Mouse (Mus musculus) MEL (cell line): Measurements from ENCODE around the gene Grip1. TPM values are rescaled to one million over a fixed set of nuclear protein-coding genes. Genes with fewer than 3 reads are reported as not detected.

ENCODE experiments used
- DNase-seq: peaks from one replicate; pipeline ENCODE4 v3.0.0; 2011; ENCODE audit warnings: low read depth, low spot score
- H3K27ac ChIP-seq: 2 replicates; pipeline ENCODE4 v1.5.1; 2012; ENCODE audit warnings: low read depth, mild to moderate bottlenecking, control low read depth, low read length, moderate library complexity; ENCODE audit not compliant: control insufficient read depth
- H3K27me3 ChIP-seq, 2 experiments: fragments of 150-350 bp in 1 of 2; sonication (generic) in 1 of 2; 2 replicates each; pipeline ENCODE4 v1.6.1; 2012; ENCODE audit warnings: low read length in 2 of 2, mild to moderate bottlenecking in 2 of 2, improper control_type of control experiment in 1 of 2, moderate library complexity in 1 of 2; ENCODE audit not compliant: insufficient read depth in 2 of 2, control insufficient read depth in 1 of 2
- H3K36me3 ChIP-seq, 2 experiments: 2 replicates each; pipeline ENCODE4 v1.6.1; 2012 to 2014; ENCODE audit warnings: low read length in 2 of 2, improper control_type of control experiment in 1 of 2, inconsistent platforms in 1 of 2, mild to moderate bottlenecking in 1 of 2; ENCODE audit not compliant: insufficient read depth in 2 of 2, control insufficient read depth in 1 of 2
- H3K4me1 ChIP-seq, 2 experiments: fragments of 150-350 bp in 1 of 2; sonication (generic) in 1 of 2; 2 replicates each; pipeline ENCODE4 v1.6.1; 2012; ENCODE audit warnings: low read length in 2 of 2, improper control_type of control experiment in 1 of 2, mild to moderate bottlenecking in 1 of 2; ENCODE audit not compliant: insufficient read depth in 2 of 2, control insufficient read depth in 1 of 2
- H3K4me3 ChIP-seq, 2 experiments: fragments of 150-350 bp in 1 of 2; sonication (generic) in 1 of 2; 2 replicates each; pipeline ENCODE4 v1.5.1; 2012; ENCODE audit warnings: low read depth in 2 of 2, low read length in 2 of 2, mild to moderate bottlenecking in 2 of 2, moderate library complexity in 2 of 2, control low read depth in 1 of 2, improper control_type of control experiment in 1 of 2; ENCODE audit not compliant: control insufficient read depth in 1 of 2, insufficient read depth in 1 of 2
- H3K79me2 ChIP-seq: 2 replicates; pipeline ENCODE4 v1.6.1; 2012; ENCODE audit warnings: mild to moderate bottlenecking, low read length, moderate library complexity; ENCODE audit not compliant: control insufficient read depth, poor library complexity, insufficient read depth
- H3K9ac ChIP-seq: 2 replicates; pipeline ENCODE4 v1.6.1; 2012; ENCODE audit warnings: low read depth, mild to moderate bottlenecking, control low read depth, low read length, moderate library complexity; ENCODE audit not compliant: control insufficient read depth, poor library complexity, severe bottlenecking
- H3K9me3 ChIP-seq: fragments of 150-350 bp; sonication (generic); replicated peaks from 2 replicates; pipeline ENCODE4 v1.6.1; 2012; ENCODE audit warnings: mild to moderate bottlenecking, low read length, improper control_type of control experiment, moderate library complexity; ENCODE audit not compliant: insufficient read depth
- CTCF ChIP-seq, 3 experiments: IDR thresholded peaks in 2 of 3; conservative IDR thresholded peaks in 1 of 3; 2 replicates each; pipeline ENCODE4 v1.5.1; 2011 to 2012; ENCODE audit warnings: low read length in 3 of 3, low read depth in 2 of 3, mild to moderate bottlenecking in 2 of 3, improper control_type of control experiment in 1 of 3, inconsistent platforms in 1 of 3, mixed read lengths in 1 of 3, moderate library complexity in 1 of 3; ENCODE audit not compliant: control insufficient read depth in 1 of 3, insufficient read depth in 1 of 3, poor library complexity in 1 of 3, severe bottlenecking in 1 of 3
- EP300 ChIP-seq, 2 experiments: IDR thresholded peaks; 2 replicates each; pipeline ENCODE4 v1.6.1; 2011; ENCODE audit warnings: improper control_type of control experiment in 2 of 2, low read length in 2 of 2, low read depth in 1 of 2, mild to moderate bottlenecking in 1 of 2
- KAT2A ChIP-seq: conservative IDR thresholded peaks from 2 replicates; pipeline ENCODE4 v1.6.1; 2012; ENCODE audit warnings: low read depth, low read length, improper control_type of control experiment, inconsistent platforms
- MXI1 ChIP-seq: IDR thresholded peaks from 2 replicates; pipeline ENCODE4 v1.6.1; 2011; ENCODE audit warnings: mild to moderate bottlenecking, low read depth, low read length, improper control_type of control experiment
- POLR2AphosphoS5 ChIP-seq: IDR thresholded peaks from 2 replicates; pipeline ENCODE4 v1.6.1; 2012; ENCODE audit warnings: low read depth, borderline replicate concordance, mild to moderate bottlenecking, inconsistent platforms, low read length, moderate library complexity, mixed read lengths
- RAD21 ChIP-seq: IDR thresholded peaks from 2 replicates; pipeline ENCODE4 v1.6.1; 2011; ENCODE audit warnings: mild to moderate bottlenecking, low read depth, low read length, improper control_type of control experiment
- RCOR1 ChIP-seq: IDR thresholded peaks from 2 replicates; pipeline ENCODE4 v1.6.1; 2012; ENCODE audit warnings: low read depth, mild to moderate bottlenecking, inconsistent platforms, low read length, improper control_type of control experiment
- SMC3 ChIP-seq: IDR thresholded peaks from 2 replicates; pipeline ENCODE4 v1.6.1; 2011; ENCODE audit warnings: low read depth, low read length, improper control_type of control experiment
- TBP ChIP-seq: IDR thresholded peaks from 2 replicates; pipeline ENCODE4 v1.8.0; 2011; ENCODE audit warnings: low read depth, low read length, improper control_type of control experiment
- USF2 ChIP-seq, 2 experiments: IDR thresholded peaks; 2 replicates each; pipeline ENCODE4 v1.6.1; 2011 to 2012; ENCODE audit warnings: improper control_type of control experiment in 2 of 2, low read length in 2 of 2, borderline replicate concordance in 1 of 2, inconsistent platforms in 1 of 2, low read depth in 1 of 2, mild to moderate bottlenecking in 1 of 2; ENCODE audit not compliant: insufficient read depth in 1 of 2
- ZMIZ1 ChIP-seq: IDR thresholded peaks from 2 replicates; pipeline ENCODE4 v1.6.1; 2012; ENCODE audit warnings: low read depth, mild to moderate bottlenecking, inconsistent platforms, low read length, improper control_type of control experiment, moderate library complexity
- polyA plus RNA-seq, 2 experiments: library from polyadenylated mRNA; stranded (reverse) in 1 of 2; unstranded in 1 of 2; fragments of >175 nt in 1 of 2; fragments of >200 nt in 1 of 2; gene quantifications; 2 replicates each; pipeline versions ENCODE4 v1.2.1 to v1.2.4; 2012; ENCODE audit warnings: low replicate concordance in 2 of 2, low read depth in 1 of 2; ENCODE audit not compliant: insufficient read length in 2 of 2, insufficient read depth in 1 of 2, missing spikeins in 1 of 2
- total RNA-seq: library from RNA; depleted of rRNA; stranded (reverse); fragments of 300-350 nt; gene quantifications from 2 replicates; pipeline ENCODE4 v1.2.3, GENCODE M21; 2012

Gene Grip1
- total and polyA plus RNA-seq, 3 experiments = 0.04 TPM; not detected in 2

GRCm38 (mm10) chr10:119867726-119868125, 414.1 kb downstream of the Grip1 start:
- TF ChIP-seq USF2 (IDR thresholded peaks at IDR 0.05; ENCODE audit: borderline replicate concordance in 1 of 2, insufficient read depth in 1 of 2, low read depth in 1 of 2, low read length in 2 of 2) (no peak), RAD21 (no peak), KAT2A (no peak)
- DNase-seq = no peak
- H3K36me3 ChIP-seq = no peaks in the 10 kb centered on the region
- H3K9ac ChIP-seq = no peak overlapping the region
- no peaks in the 10 kb centered on the region for H3K27me3 ChIP-seq
- no peaks in the 10 kb centered on the region for H3K4me1 ChIP-seq
- H3K27ac ChIP-seq = no peak overlapping the region
- no peaks in the 10 kb centered on the region for H3K79me2 ChIP-seq
- H3K4me3 ChIP-seq = no peak overlapping the region
- H3K9me3 ChIP-seq = no peaks in the 10 kb centered on the region

GRCm38 (mm10) chr10:119868995-119869579, 415.5 kb downstream of the Grip1 start:
- H3K9me3 ChIP-seq = no peaks in the 10 kb centered on the region

GRCm38 (mm10) chr10:119876721-119877120, 423.1 kb downstream of the Grip1 start:
- no peaks in the 10 kb centered on the region for H3K27me3 ChIP-seq
- H3K9ac ChIP-seq = no peak overlapping the region
- H3K4me3 ChIP-seq = no peak overlapping the region
- TF ChIP-seq MXI1 (no peak), CTCF (IDR thresholded peaks at IDR 0.05 in 2 of 3, conservative IDR thresholded peaks at IDR 0.05 in 1 of 3; ENCODE audit: control insufficient read depth in 1 of 3, insufficient read depth in 1 of 3, low read depth in 2 of 3, low read length in 3 of 3, poor library complexity in 1 of 3, severe bottlenecking in 1 of 3) (no peak), RAD21 (no peak), ZMIZ1 (no peak), RCOR1 (no peak), KAT2A (no peak), EP300 (IDR thresholded peaks at IDR 0.05; ENCODE audit: low read depth in 1 of 2, low read length in 2 of 2) (no peak), SMC3 (no peak)
- H3K79me2 ChIP-seq = no peaks in the 10 kb centered on the region
- H3K4me1 ChIP-seq = no peaks in the 10 kb centered on the region
- DNase-seq = no peak
- H3K36me3 ChIP-seq = no peaks in the 10 kb centered on the region
- no peaks in the 10 kb centered on the region for H3K9me3 ChIP-seq
- no peak overlapping the region for H3K27ac ChIP-seq

More at GRCm38 (mm10) chr10:119868995-119869579, 415.5 kb downstream of the Grip1 start:
- H3K4me3 ChIP-seq = no peak overlapping the region
- H3K36me3 ChIP-seq = no peaks in the 10 kb centered on the region
- no peak overlapping the region for H3K27ac ChIP-seq
- no peaks in the 10 kb centered on the region for H3K4me1 ChIP-seq
- no peak for DNase-seq
- H3K79me2 ChIP-seq = no peaks in the 10 kb centered on the region
- TF ChIP-seq TBP (no peak), POLR2AphosphoS5 (no peak)
- no peaks in the 10 kb centered on the region for H3K27me3 ChIP-seq
- H3K9ac ChIP-seq = no peak overlapping the region
